Mouse (Mus musculus) limb, embryonic 11.5 days (tissue): ENCODE measurements around the gene Mpdz. TPM values are rescaled to one million over a fixed set of nuclear protein-coding genes. Genes with fewer than 3 reads are reported as not detected.
A peak's percentile ranks its signal among the peaks of the same experiment; 100 is the strongest.

Source experiments
- ATAC-seq: fragments of 200-750 bp; cut with Nextera tagmentation; 2 replicates; pipeline ENCODE4 v1.8.0; 2017; ENCODE audit warnings: low read depth; ENCODE audit not compliant: insufficient number of reproducible peaks, low FRiP score, low TSS enrichment
- DNase-seq: peaks from one replicate; pipeline ENCODE4 v3.0.0-alpha.2; 2015; ENCODE audit warnings: low spot score
- H3K27ac ChIP-seq: fragments of 300-500 bp; sonication (generic); replicated peaks from 2 replicates; pipeline ENCODE4 v1.5.1; 2014; ENCODE audit warnings: low read depth, mild to moderate bottlenecking, low read length
- H3K27me3 ChIP-seq: fragments of 300-500 bp; sonication (generic); 2 replicates; pipeline ENCODE4 v1.6.1; 2014; ENCODE audit warnings: mild to moderate bottlenecking, low read length, mixed read lengths; ENCODE audit not compliant: control insufficient read depth, insufficient read depth
- H3K36me3 ChIP-seq: fragments of 300-500 bp; sonication (generic); 2 replicates; pipeline ENCODE4 v1.6.1; 2014; ENCODE audit warnings: mild to moderate bottlenecking, low read length, moderate library complexity, mixed read lengths; ENCODE audit not compliant: control insufficient read depth, insufficient read depth
- H3K4me1 ChIP-seq: fragments of 300-500 bp; sonication (generic); 2 replicates; pipeline ENCODE4 v1.6.1; 2014; ENCODE audit warnings: low read length, mixed read lengths; ENCODE audit not compliant: control insufficient read depth, insufficient read depth
- H3K4me2 ChIP-seq: fragments of 300-500 bp; sonication (generic); 2 replicates; pipeline ENCODE4 v1.6.1; 2014; ENCODE audit warnings: low read depth, mild to moderate bottlenecking, moderate library complexity; ENCODE audit not compliant: severe bottlenecking
- H3K4me3 ChIP-seq: fragments of 300-500 bp; sonication (generic); 2 replicates; pipeline ENCODE4 v1.5.1; 2014; ENCODE audit warnings: low read depth, low read length
- H3K9ac ChIP-seq: fragments of 300-500 bp; sonication (generic); 2 replicates; pipeline ENCODE4 v1.6.1; 2014; ENCODE audit warnings: mild to moderate bottlenecking, low read length
- H3K9me3 ChIP-seq: fragments of 300-500 bp; sonication (generic); 2 replicates; pipeline ENCODE4 v1.6.1; 2016; ENCODE audit warnings: low read length; ENCODE audit not compliant: control insufficient read depth
- WGBS: fragments of 180-500 bp; shearing (Covaris S2); extraction: QIAGEN DNeasy Blood & Tissue Kit; methylation state at CpG from one replicate; pipeline ENCODE4 v1.1.7; 2014; 5-methylcytosine and 5-hydroxymethylcytosine counted together
- polyA plus RNA-seq: library from polyadenylated mRNA; unstranded; fragments of >200 nt; fragmentation: Nextera tagmentation; extraction: Ambion mirVana; gene quantifications from 2 replicates; pipeline ENCODE4 v1.2.1, GENCODE M21; 2014

Gene Mpdz
- 41.6 and 44.8 TPM in 2 replicates for polyA plus RNA-seq

GRCm38 (mm10) chr4:81442078-81442981 lies at the start of gene Mpdz:
Gene Mpdz (minus strand): TSS chr4:81442815.
- Histone ChIP-seq H3K4me1 (no peaks in the 10 kb centered on the region), H3K4me3 (peak within 1 kb of the TSS; percentile 84), H3K9ac (peak within 1 kb of the TSS; percentile 97), H3K36me3 (no peaks in the 10 kb centered on the region), H3K27ac (peak within 1 kb of the TSS; percentile 83), H3K9me3 (no peaks in the 10 kb centered on the region), H3K4me2 (peak within 1 kb of the TSS; percentile 64), H3K27me3 (no peaks in the 10 kb centered on the region)
- DNase-seq, result peak; percentile 81
- peak; percentile 89 for ATAC-seq
- WGBS, result under 1% methylated on average over 88 of the region's 97 CpGs

- no peaks in the 10 kb centered on the region for H3K9me3 ChIP-seq
- WGBS, result 84% methylated on average over 2 of the region's 2 CpGs
- no peaks in the 10 kb centered on the region for H3K27me3 ChIP-seq
- no peak overlapping the region for H3K27ac ChIP-seq
- no peak overlapping the region for H3K9ac ChIP-seq
- H3K36me3 ChIP-seq, result no peaks in the 10 kb centered on the region
- H3K4me1 ChIP-seq, result no peaks in the 10 kb centered on the region
- H3K4me2 ChIP-seq, result no peak overlapping the region
- H3K4me3 ChIP-seq, result no peak overlapping the region
- no peak for DNase-seq
- no peak for ATAC-seq
Observed at GRCm38 (mm10) chr4:81490556-81490955, 47.9 kb upstream of the Mpdz start.

DNA sequence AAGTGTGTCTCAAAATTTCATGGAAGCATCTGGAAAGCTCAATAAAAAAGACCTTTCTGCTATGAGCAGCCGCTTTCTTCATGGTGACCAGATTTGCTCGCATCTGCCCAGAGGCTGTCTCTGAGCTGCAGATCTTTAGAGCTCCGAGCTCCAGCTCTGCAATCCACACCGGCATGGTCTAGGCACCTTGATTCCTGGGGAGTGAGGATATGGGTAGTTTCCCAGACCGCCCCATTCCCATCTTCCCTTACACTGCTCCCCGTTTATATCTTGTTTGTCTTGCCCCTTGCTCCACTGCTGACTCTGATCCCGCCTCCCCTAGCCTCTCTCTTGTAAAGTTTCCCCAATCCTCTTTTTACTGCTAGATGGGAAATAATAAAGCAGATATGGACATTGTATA lies 42.0 kb upstream of the Mpdz start:
- ATAC-seq (no peak), DNase-seq (no peak)
- no peak overlapping the region for H3K4me3 ChIP-seq
- H3K9ac ChIP-seq, result no peak overlapping the region
- H3K4me1 ChIP-seq, result peaks cover 2% of the 10 kb centered on the region; the same call in 1 of the 2 replicates
- 76% methylated on average over 7 of the region's 7 CpGs for WGBS
- no peaks in the 10 kb centered on the region for H3K36me3 ChIP-seq
- H3K27me3 ChIP-seq, result no peaks in the 10 kb centered on the region
- no peak overlapping the region for H3K27ac ChIP-seq
- H3K4me2 ChIP-seq, result no peak overlapping the region
- no peaks in the 10 kb centered on the region for H3K9me3 ChIP-seq

DNA sequence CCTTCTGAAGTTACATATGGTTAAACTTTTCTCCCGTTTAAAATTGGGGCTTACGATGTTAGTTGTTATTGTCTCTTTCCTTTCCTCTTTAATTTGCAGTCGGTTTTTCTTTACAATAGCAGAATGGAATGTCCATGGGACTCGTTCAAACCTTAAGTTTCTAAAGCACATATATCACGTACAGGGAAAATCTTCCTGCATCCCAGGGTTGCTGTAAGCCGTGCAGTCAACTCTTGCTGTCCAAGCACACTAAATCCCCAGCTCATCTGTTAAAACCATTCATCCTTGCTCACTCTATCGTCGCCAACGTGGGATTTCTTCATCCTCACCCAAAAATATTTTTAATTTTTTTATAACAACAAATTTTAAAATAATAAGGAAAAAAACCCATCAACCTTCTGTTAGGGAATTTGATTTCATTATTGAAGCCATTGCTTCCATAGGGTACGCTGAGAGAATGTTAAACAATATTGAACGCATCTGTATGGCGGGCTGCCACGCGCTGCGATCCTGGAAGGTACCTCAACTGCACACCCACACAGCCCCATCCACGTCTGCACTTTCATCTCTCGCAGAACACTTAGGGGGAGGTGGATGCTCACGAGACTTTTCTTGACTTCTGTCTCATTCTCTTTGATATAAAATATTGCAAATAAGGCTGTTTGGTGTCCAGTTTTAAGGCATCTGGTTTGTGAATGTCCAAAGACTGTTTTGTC lies 41.4 kb upstream of the Mpdz start:
- DNase-seq (no peak), ATAC-seq (no peak)
- Histone ChIP-seq H3K9me3 (no peaks in the 10 kb centered on the region), H3K27me3 (no peaks in the 10 kb centered on the region), H3K4me1 (peaks cover 2% of the 10 kb centered on the region; the same call in 1 of the 2 replicates), H3K27ac (no peak overlapping the region), H3K9ac (no peak overlapping the region), H3K4me2 (no peak overlapping the region), H3K4me3 (no peak overlapping the region), H3K36me3 (no peaks in the 10 kb centered on the region)
- WGBS, result 83% methylated on average over 18 of the region's 18 CpGs

- Histone ChIP-seq H3K27me3 (no peaks in the 10 kb centered on the region), H3K4me2 (no peak overlapping the region), H3K9ac (no peak overlapping the region), H3K4me1 (peaks cover 2% of the 10 kb centered on the region; the same call in 1 of the 2 replicates), H3K9me3 (no peaks in the 10 kb centered on the region), H3K36me3 (no peaks in the 10 kb centered on the region), H3K4me3 (no peak overlapping the region), H3K27ac (no peak overlapping the region)
- no peak for DNase-seq
- WGBS, result 15% methylated on average over 6 of the region's 6 CpGs
- no peak for ATAC-seq
Observed at GRCm38 (mm10) chr4:81483159-81483558, 40.5 kb upstream of the Mpdz start.

DNA sequence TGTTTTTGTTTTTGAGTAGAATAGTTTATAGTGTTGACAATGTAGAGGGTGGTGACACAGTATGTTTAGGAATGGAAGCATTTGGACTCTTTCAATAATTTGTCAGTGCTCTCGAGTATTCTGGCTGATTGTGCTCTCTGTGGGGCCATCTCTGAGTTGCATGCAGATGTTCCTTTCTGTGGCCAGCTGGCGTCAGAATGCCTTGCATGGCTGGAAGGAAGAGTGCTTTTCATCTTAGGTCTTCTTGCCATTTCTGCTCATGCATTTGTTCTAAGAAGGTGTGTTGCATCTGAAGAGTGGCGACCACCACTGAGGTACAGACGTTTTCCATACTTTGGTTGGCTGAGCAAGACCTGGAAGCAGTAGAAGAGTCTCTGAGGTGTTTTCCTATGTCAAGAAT lies 24.2 kb upstream of the Mpdz start:
- Histone ChIP-seq H3K27me3 (no peaks in the 10 kb centered on the region), H3K9me3 (no peaks in the 10 kb centered on the region), H3K36me3 (no peaks in the 10 kb centered on the region), H3K4me3 (no peak overlapping the region), H3K27ac (no peak overlapping the region), H3K9ac (no peak overlapping the region), H3K4me1 (no peaks in the 10 kb centered on the region), H3K4me2 (no peak overlapping the region)
- 83% methylated on average over 4 of the region's 4 CpGs for WGBS
- DNase-seq (no peak), ATAC-seq (no peak)

- Histone ChIP-seq H3K4me1 (no peaks in the 10 kb centered on the region), H3K9ac (no peak overlapping the region), H3K27ac (no peak overlapping the region), H3K4me2 (no peak overlapping the region), H3K4me3 (no peak overlapping the region), H3K36me3 (no peaks in the 10 kb centered on the region), H3K27me3 (no peaks in the 10 kb centered on the region), H3K9me3 (no peaks in the 10 kb centered on the region)
- ATAC-seq (no peak), DNase-seq (no peak)
- WGBS, result 77% methylated on average over 3 of the region's 3 CpGs
Observed at GRCm38 (mm10) chr4:81465172-81465571, 22.6 kb upstream of the Mpdz start.

GRCm38 (mm10) chr4:81462253-81462652 lies 19.6 kb upstream of the Mpdz start:
- no peak for ATAC-seq
- Histone ChIP-seq H3K4me2 (no peak overlapping the region), H3K36me3 (no peaks in the 10 kb centered on the region), H3K9ac (no peak overlapping the region), H3K4me3 (no peak overlapping the region), H3K4me1 (no peaks in the 10 kb centered on the region), H3K9me3 (no peaks in the 10 kb centered on the region), H3K27me3 (no peaks in the 10 kb centered on the region), H3K27ac (no peak overlapping the region)
- no peak for DNase-seq
- 71% methylated on average over 4 of the region's 4 CpGs for WGBS
